Mouse (Mus musculus): ENCODE results near the gene Myo18a. TPM values are rescaled to one million over a fixed set of nuclear protein-coding genes. Genes with fewer than 3 reads are reported as not detected.
"Not testable (repeated sequence)": the region's sequence is repeated elsewhere in the genome, so short reads cannot be mapped to it uniquely, and the experiment has no call there.

Myo18a gene
- polyA plus RNA-seq, 1 experiment from 2014 or later: 56.3 TPM

GRCm38 (mm10) chr11:77747103-77747502 is 15.9 kb upstream of the Myo18a start:
- H3K9me3 ChIP-seq (replicated peaks); H3K27me3 ChIP-seq; H3K27ac ChIP-seq (replicated peaks); H3K4me2 ChIP-seq (replicated peaks); H3K9ac ChIP-seq; H3K4me3 ChIP-seq (replicated peaks); ATAC-seq (ENCODE audit: insufficient number of reproducible peaks, low FRiP score, low TSS enrichment, low read depth); H3K4me1 ChIP-seq; H3K36me3 ChIP-seq: not testable (repeated sequence)
- WGBS: 95% methylated on average over 14 of the region's 15 CpGs

GRCm38 (mm10) chr11:77748996-77749395 is 14.1 kb upstream of the Myo18a start:
- H3K4me1 ChIP-seq: no peaks in the 10 kb centered on the region
- 78% methylated on average over 5 of the region's 5 CpGs for WGBS
- H3K36me3 ChIP-seq: no peaks in the 10 kb centered on the region
- no peak overlapping the region for H3K4me2 ChIP-seq (replicated peaks)
- H3K27me3 ChIP-seq: no peaks in the 10 kb centered on the region
- no peak overlapping the region for H3K27ac ChIP-seq (replicated peaks)
- H3K4me3 ChIP-seq (replicated peaks): no peak overlapping the region
- ATAC-seq (ENCODE audit: insufficient number of reproducible peaks, low FRiP score, low TSS enrichment, low read depth): no peak
- no peak overlapping the region for H3K9ac ChIP-seq
- H3K9me3 ChIP-seq (replicated peaks): no peaks in the 10 kb centered on the region

- Histone ChIP-seq H3K27ac (replicated peaks) (no peak overlapping the region), H3K4me1 (no peaks in the 10 kb centered on the region), H3K27me3 (no peaks in the 10 kb centered on the region), H3K4me3 (replicated peaks) (no peak overlapping the region), H3K9ac (no peak overlapping the region), H3K4me2 (replicated peaks) (no peak overlapping the region), H3K9me3 (replicated peaks) (no peaks in the 10 kb centered on the region), H3K36me3 (no peaks in the 10 kb centered on the region)
- 71% methylated on average over 5 of the region's 5 CpGs for WGBS
- no peak for ATAC-seq (ENCODE audit: insufficient number of reproducible peaks, low FRiP score, low TSS enrichment, low read depth)
Observed at GRCm38 (mm10) chr11:77752525-77752924, 10.5 kb upstream of the Myo18a start.

- no peak overlapping the region for H3K4me3 ChIP-seq (replicated peaks)
- H3K27me3 ChIP-seq: no peaks in the 10 kb centered on the region
- 63% methylated on average over 3 of the region's 3 CpGs for WGBS
- H3K27ac ChIP-seq (replicated peaks): no peak overlapping the region
- no peaks in the 10 kb centered on the region for H3K36me3 ChIP-seq
- no peaks in the 10 kb centered on the region for H3K9me3 ChIP-seq (replicated peaks)
- H3K9ac ChIP-seq: no peak overlapping the region
- no peaks in the 10 kb centered on the region for H3K4me1 ChIP-seq
- ATAC-seq (ENCODE audit: insufficient number of reproducible peaks, low FRiP score, low TSS enrichment, low read depth): no peak
- H3K4me2 ChIP-seq (replicated peaks): no peak overlapping the region
Observed at GRCm38 (mm10) chr11:77753469-77753868, 9.6 kb upstream of the Myo18a start.

GRCm38 (mm10) chr11:77760031-77760430 is 3.0 kb upstream of the Myo18a start:
- Histone ChIP-seq H3K4me2 (replicated peaks) (no peak overlapping the region), H3K27me3 (no peaks in the 10 kb centered on the region; the same call in 1 of the 2 replicates), H3K27ac (replicated peaks) (no peak overlapping the region), H3K9me3 (replicated peaks) (no peaks in the 10 kb centered on the region), H3K4me3 (replicated peaks) (no peak overlapping the region), H3K9ac (no peak overlapping the region), H3K36me3 (no peaks in the 10 kb centered on the region), H3K4me1 (peaks cover 17% of the 10 kb centered on the region)
- 80% methylated on average over 4 of the region's 4 CpGs for WGBS
- no peak for ATAC-seq (ENCODE audit: insufficient number of reproducible peaks, low FRiP score, low TSS enrichment, low read depth)

GRCm38 (mm10) chr11:77763673-77764340 is 761 bp downstream of the Myo18a start:
- peak; percentile 47 for ATAC-seq (ENCODE audit: insufficient number of reproducible peaks, low FRiP score, low TSS enrichment, low read depth)
- Histone ChIP-seq H3K36me3 (no peaks in the 10 kb centered on the region), H3K9me3 (replicated peaks) (no peaks in the 10 kb centered on the region), H3K9ac (peak overlapping the region; percentile 94), H3K4me1 (peaks cover 36% of the 10 kb centered on the region), H3K4me2 (replicated peaks) (peak overlapping the region; percentile 88), H3K27me3 (no peaks in the 10 kb centered on the region; the same call in 1 of the 2 replicates), H3K4me3 (replicated peaks) (peak overlapping the region; percentile 89), H3K27ac (replicated peaks) (peak overlapping the region; percentile 87)
- WGBS: 5% methylated on average over 26 of the region's 26 CpGs

GRCm38 (mm10) chr11:77764694-77765458 is 1.8 kb downstream of the Myo18a start:
- 55% methylated on average over 9 of the region's 9 CpGs for WGBS
- Histone ChIP-seq H3K4me2 (replicated peaks) (peak overlapping the region; percentile 88), H3K9me3 (replicated peaks) (no peaks in the 10 kb centered on the region), H3K27me3 (no peaks in the 10 kb centered on the region; the same call in 1 of the 2 replicates), H3K36me3 (no peaks in the 10 kb centered on the region), H3K27ac (replicated peaks) (no peak overlapping the region), H3K4me1 (peaks cover 36% of the 10 kb centered on the region), H3K4me3 (replicated peaks) (peak overlapping the region; percentile 89; the same call in 1 of the 2 replicates), H3K9ac (no peak overlapping the region)
- ATAC-seq (ENCODE audit: insufficient number of reproducible peaks, low FRiP score, low TSS enrichment, low read depth): no peak

GRCm38 (mm10) chr11:77765459-77765777 is 2.4 kb downstream of the Myo18a start:
- H3K27ac ChIP-seq (replicated peaks): no peak overlapping the region
- no peak overlapping the region for H3K4me2 ChIP-seq (replicated peaks)
- H3K9ac ChIP-seq: no peak overlapping the region
- no peaks in the 10 kb centered on the region for H3K36me3 ChIP-seq
- WGBS: 46% methylated on average over 4 of the region's 4 CpGs
- H3K9me3 ChIP-seq (replicated peaks): no peaks in the 10 kb centered on the region
- no peaks in the 10 kb centered on the region; the same call in 1 of the 2 replicates for H3K27me3 ChIP-seq
- ATAC-seq (ENCODE audit: insufficient number of reproducible peaks, low FRiP score, low TSS enrichment, low read depth): no peak
- no peak overlapping the region for H3K4me3 ChIP-seq (replicated peaks)
- peaks cover 36% of the 10 kb centered on the region for H3K4me1 ChIP-seq

GRCm38 (mm10) chr11:77766351-77767001 is 3.4 kb downstream of the Myo18a start:
- 0 out of 2 replicates have a peak, but pooled peaks have one; percentile 40 for ATAC-seq (ENCODE audit: insufficient number of reproducible peaks, low FRiP score, low TSS enrichment, low read depth)
- Histone ChIP-seq H3K9me3 (replicated peaks) (no peaks in the 10 kb centered on the region), H3K36me3 (no peaks in the 10 kb centered on the region), H3K27me3 (no peaks in the 10 kb centered on the region), H3K27ac (replicated peaks) (peak overlapping the region; percentile 39; the same call in 1 of the 2 replicates), H3K9ac (peak overlapping the region; percentile 26; the same call in 1 of the 2 replicates), H3K4me3 (replicated peaks) (peak overlapping the region; percentile 35), H3K4me2 (replicated peaks) (peak overlapping the region; percentile 62), H3K4me1 (peaks cover 36% of the 10 kb centered on the region)
- 5% methylated on average over 35 of the region's 35 CpGs for WGBS

- H3K4me2 ChIP-seq (replicated peaks): no peak overlapping the region
- 82% methylated on average over 4 of the region's 4 CpGs for WGBS
- no peak overlapping the region for H3K27ac ChIP-seq (replicated peaks)
- H3K36me3 ChIP-seq: no peaks in the 10 kb centered on the region
- no peak for ATAC-seq (ENCODE audit: insufficient number of reproducible peaks, low FRiP score, low TSS enrichment, low read depth)
- no peaks in the 10 kb centered on the region for H3K27me3 ChIP-seq
- H3K4me3 ChIP-seq (replicated peaks): no peak overlapping the region
- no peak overlapping the region for H3K9ac ChIP-seq
- no peaks in the 10 kb centered on the region for H3K9me3 ChIP-seq (replicated peaks)
- peaks cover 24% of the 10 kb centered on the region for H3K4me1 ChIP-seq
Observed at GRCm38 (mm10) chr11:77769496-77769895, 6.5 kb downstream of the Myo18a start.

- no peak overlapping the region for H3K4me3 ChIP-seq (replicated peaks)
- H3K4me2 ChIP-seq (replicated peaks): no peak overlapping the region
- no peaks in the 10 kb centered on the region for H3K27me3 ChIP-seq
- no peak for ATAC-seq (ENCODE audit: insufficient number of reproducible peaks, low FRiP score, low TSS enrichment, low read depth)
- no peak overlapping the region for H3K27ac ChIP-seq (replicated peaks)
- no peaks in the 10 kb centered on the region for H3K9me3 ChIP-seq (replicated peaks)
- WGBS: 84% methylated on average over 8 of the region's 8 CpGs
- no peak overlapping the region for H3K9ac ChIP-seq
- H3K4me1 ChIP-seq: peaks cover 16% of the 10 kb centered on the region
- H3K36me3 ChIP-seq: no peaks in the 10 kb centered on the region
Observed at GRCm38 (mm10) chr11:77770346-77770745, 7.3 kb downstream of the Myo18a start.

Measured in embryonic facial prominence, embryonic 15.5 days (tissue).